Mouse (Mus musculus) neural tube, embryonic 12.5 days (tissue): ENCODE data around the gene Nkx6-2. TPM values are rescaled to one million over a fixed set of nuclear protein-coding genes. Genes with fewer than 3 reads are reported as not detected.

Experiments used
- ATAC-seq: fragments of 200-750 bp; cut with Nextera tagmentation; 2 replicates; pipeline ENCODE4 v1.8.0; 2017; ENCODE audit warnings: low read depth, mild to moderate bottlenecking, moderate TSS enrichment, moderate library complexity; ENCODE audit not compliant: low FRiP score
- H3K27ac ChIP-seq: fragments of 300-500 bp; sonication (generic); 2 replicates; pipeline ENCODE4 v1.5.1; 2016
- H3K27me3 ChIP-seq: fragments of 300-500 bp; sonication (generic); replicated peaks from 2 replicates; pipeline ENCODE4 v1.6.1; 2016; ENCODE audit warnings: mild to moderate bottlenecking
- H3K36me3 ChIP-seq: fragments of 300-500 bp; sonication (generic); 2 replicates; pipeline ENCODE4 v1.6.1; 2016; ENCODE audit warnings: mild to moderate bottlenecking
- H3K4me1 ChIP-seq: fragments of 300-500 bp; sonication (generic); 2 replicates; pipeline ENCODE4 v1.6.1; 2016
- H3K4me2 ChIP-seq: fragments of 300-500 bp; sonication (generic); replicated peaks from 2 replicates; pipeline ENCODE4 v1.6.1; 2016; ENCODE audit warnings: mild to moderate bottlenecking
- H3K4me3 ChIP-seq: fragments of 300-500 bp; sonication (generic); 2 replicates; pipeline ENCODE4 v1.5.1; 2016
- H3K9ac ChIP-seq: fragments of 300-500 bp; sonication (generic); 2 replicates; pipeline ENCODE4 v1.6.1; 2016; ENCODE audit warnings: mild to moderate bottlenecking
- H3K9me3 ChIP-seq: fragments of 300-500 bp; sonication (generic); 2 replicates; pipeline ENCODE4 v1.6.1; 2016; ENCODE audit warnings: mild to moderate bottlenecking
- WGBS: fragments of 180-500 bp; shearing (Covaris S2); methylation state at CpG from one replicate; pipeline ENCODE4 v1.1.7; 2016; 5-methylcytosine and 5-hydroxymethylcytosine counted together
- polyA plus RNA-seq: library from polyadenylated mRNA; unstranded; fragments of >200 nt; fragmentation: Nextera tagmentation; extraction: Ambion mirVana; gene quantifications from 2 replicates; pipeline ENCODE4 v1.2.1, GENCODE M21; 2016

Nkx6-2 gene
- polyA plus RNA-seq, result 10.5 and 13.9 TPM in 2 replicates

GRCm38 (mm10) chr7:139582595-139582994, at the start of gene Nkx6-2:
TSS of gene Nkx6-2 (minus strand) at chr7:139582797.
- H3K27ac ChIP-seq, result no peak within 1 kb of the TSS
- peak within 1 kb of the TSS; percentile 35 for H3K4me3 ChIP-seq
- WGBS, result under 1% methylated on average over 56 of the region's 56 CpGs
- H3K9ac ChIP-seq, result 0 out of 2 replicates have a peak within 1 kb of the TSS, but pooled peaks have one; percentile 26
- no peaks in the 10 kb centered on the region for H3K36me3 ChIP-seq
- no peaks in the 10 kb centered on the region for H3K9me3 ChIP-seq
- peaks cover 23% of the 10 kb centered on the region for H3K4me1 ChIP-seq
- peaks cover 100% of the 10 kb centered on the region for H3K27me3 ChIP-seq
- H3K4me2 ChIP-seq, result peak within 1 kb of the TSS; percentile 58
- peak; percentile 42; the same call in 1 of the 2 replicates for ATAC-seq

DNA sequence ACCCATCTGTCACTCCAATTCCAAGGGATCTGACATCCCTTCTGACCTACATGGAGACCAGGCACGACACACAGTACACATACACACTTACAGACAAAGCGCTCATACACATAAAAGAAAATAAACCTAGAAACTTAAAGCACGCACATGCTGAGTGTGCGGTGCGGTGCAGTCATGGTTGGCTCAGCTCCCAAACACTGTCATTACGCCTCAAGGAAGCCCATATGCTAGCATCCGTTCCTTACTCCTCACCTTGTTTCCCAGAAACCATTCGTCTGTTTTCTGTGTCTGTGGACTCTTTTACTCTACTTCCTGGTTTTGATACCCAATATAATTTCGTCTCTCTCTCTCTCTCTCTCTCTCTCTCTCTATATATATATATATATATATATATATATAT, 42.6 kb upstream of the Nkx6-2 start:
- no peak overlapping the region for H3K4me3 ChIP-seq
- H3K9ac ChIP-seq, result no peak overlapping the region
- H3K4me2 ChIP-seq, result no peak overlapping the region
- no peaks in the 10 kb centered on the region; the same call in 1 of the 2 replicates for H3K27me3 ChIP-seq
- no peak for ATAC-seq
- no peaks in the 10 kb centered on the region for H3K4me1 ChIP-seq
- no peaks in the 10 kb centered on the region for H3K9me3 ChIP-seq
- no peak overlapping the region for H3K27ac ChIP-seq
- WGBS, result 86% methylated on average over 9 of the region's 9 CpGs
- no peaks in the 10 kb centered on the region for H3K36me3 ChIP-seq

DNA sequence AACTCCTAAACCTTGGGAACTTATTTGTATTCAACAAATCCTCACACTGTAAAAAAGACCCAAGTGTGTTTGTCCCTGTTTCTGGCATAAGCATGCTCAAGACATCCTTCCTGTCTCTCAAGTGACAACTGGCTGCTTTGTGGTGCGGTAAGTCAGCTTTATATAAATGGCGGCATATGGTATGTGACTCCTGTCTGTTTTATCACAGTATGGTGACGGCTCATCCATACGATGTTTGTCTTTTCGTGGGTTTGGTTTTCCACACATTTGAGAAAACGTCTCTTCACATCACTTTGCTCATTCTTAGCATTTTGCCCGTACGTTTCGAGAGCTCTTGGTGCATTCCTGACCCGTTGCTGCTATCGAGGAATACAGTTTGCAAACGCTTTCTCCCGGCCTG, 40.0 kb upstream of the Nkx6-2 start:
- H3K4me2 ChIP-seq, result no peak overlapping the region
- no peak for ATAC-seq
- H3K27me3 ChIP-seq, result peaks cover 3% of the 10 kb centered on the region; the same call in 1 of the 2 replicates
- H3K4me3 ChIP-seq, result no peak overlapping the region
- no peaks in the 10 kb centered on the region for H3K9me3 ChIP-seq
- no peak overlapping the region for H3K27ac ChIP-seq
- no peaks in the 10 kb centered on the region for H3K36me3 ChIP-seq
- H3K4me1 ChIP-seq, result no peaks in the 10 kb centered on the region
- H3K9ac ChIP-seq, result no peak overlapping the region
- WGBS, result 88% methylated on average over 13 of the region's 13 CpGs

DNA sequence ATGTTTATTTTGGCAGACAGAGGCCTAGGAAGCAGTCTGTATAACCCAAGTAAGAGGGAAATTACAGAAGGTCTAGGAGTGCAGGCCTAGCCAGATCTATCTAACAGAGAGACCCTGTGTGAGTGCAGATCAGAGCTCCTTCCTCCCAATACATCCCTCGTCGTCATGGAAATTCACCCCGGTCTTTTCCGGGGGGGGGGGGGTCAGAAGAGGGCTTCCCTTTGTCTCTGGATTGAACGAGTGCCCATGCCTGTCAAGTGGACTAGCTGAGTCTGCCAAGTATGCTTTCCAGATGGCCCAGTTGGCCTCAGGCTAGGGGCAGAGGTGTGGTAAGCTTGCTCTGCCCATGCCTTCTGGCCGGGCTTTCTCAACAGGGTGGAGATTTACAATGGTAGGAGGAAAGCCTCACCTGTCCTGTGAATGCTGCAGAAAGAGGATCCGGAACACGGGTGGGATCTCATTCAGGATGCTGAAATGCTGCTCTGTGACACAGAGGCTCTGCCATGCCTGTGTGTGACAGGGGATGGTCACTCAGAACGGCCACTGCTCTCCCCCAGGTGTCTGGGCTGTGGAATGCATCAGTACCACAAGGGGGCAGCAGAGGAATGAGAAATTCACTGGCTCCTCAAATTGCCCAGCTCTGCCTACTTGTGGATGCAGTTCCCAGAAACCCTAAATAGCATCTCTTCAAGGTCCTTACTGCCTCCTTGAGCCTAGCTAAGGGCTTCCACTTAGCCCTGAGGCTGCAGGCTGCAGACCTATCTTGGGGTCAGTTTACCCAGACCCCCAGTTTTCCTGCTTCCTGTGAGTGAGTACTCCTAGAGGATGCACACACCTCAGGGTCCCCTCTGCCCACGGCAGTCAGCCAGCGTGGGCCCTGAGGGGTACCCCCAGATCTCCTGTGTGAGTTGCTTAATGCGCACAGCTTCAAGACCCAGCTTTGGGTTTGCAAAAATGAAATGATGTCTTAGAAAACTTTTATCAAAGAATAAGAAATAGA, 33.5 kb upstream of the Nkx6-2 start:
- WGBS, result 58% methylated on average over 12 of the region's 12 CpGs
- peak; percentile 66; the same call in 1 of the 2 replicates for ATAC-seq
- H3K9ac ChIP-seq, result no peak overlapping the region

DNA sequence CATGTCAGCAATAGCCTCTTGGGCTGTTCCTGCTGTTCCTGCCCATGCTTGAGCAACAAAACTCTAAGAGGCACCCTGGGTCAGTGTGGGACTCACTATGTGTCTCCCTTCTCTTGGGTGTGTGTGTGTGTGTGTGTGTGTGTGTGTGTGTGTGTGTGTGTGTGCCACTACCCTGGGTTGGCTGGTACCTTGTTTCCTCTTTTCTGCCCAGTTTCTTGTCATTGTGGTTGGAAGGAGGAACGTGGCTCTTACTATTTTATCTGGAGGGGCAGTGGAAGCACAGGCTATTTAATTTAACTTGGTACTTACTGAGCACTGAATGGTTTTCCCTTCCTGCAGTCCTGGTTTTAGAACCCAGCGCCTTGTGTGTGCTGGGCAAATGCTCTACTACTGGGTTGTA, 27.7 kb upstream of the Nkx6-2 start:
- no peak overlapping the region for H3K9ac ChIP-seq
- 87% methylated on average over 2 of the region's 2 CpGs for WGBS
- no peak overlapping the region for H3K4me3 ChIP-seq
- H3K36me3 ChIP-seq, result no peaks in the 10 kb centered on the region
- H3K9me3 ChIP-seq, result no peaks in the 10 kb centered on the region
- H3K27me3 ChIP-seq, result peaks cover 14% of the 10 kb centered on the region; the same call in 1 of the 2 replicates
- H3K4me1 ChIP-seq, result no peaks in the 10 kb centered on the region
- no peak overlapping the region for H3K27ac ChIP-seq
- no peak overlapping the region for H3K4me2 ChIP-seq
- ATAC-seq, result no peak

More for the DNA sequence above, 33.5 kb upstream of the Nkx6-2 start:
- Histone ChIP-seq H3K27ac (no peak overlapping the region), H3K4me3 (no peak overlapping the region), H3K9me3 (no peaks in the 10 kb centered on the region), H3K27me3 (peaks cover 19% of the 10 kb centered on the region; the same call in 1 of the 2 replicates), H3K4me2 (no peak overlapping the region), H3K36me3 (no peaks in the 10 kb centered on the region), H3K4me1 (no peaks in the 10 kb centered on the region)

DNA sequence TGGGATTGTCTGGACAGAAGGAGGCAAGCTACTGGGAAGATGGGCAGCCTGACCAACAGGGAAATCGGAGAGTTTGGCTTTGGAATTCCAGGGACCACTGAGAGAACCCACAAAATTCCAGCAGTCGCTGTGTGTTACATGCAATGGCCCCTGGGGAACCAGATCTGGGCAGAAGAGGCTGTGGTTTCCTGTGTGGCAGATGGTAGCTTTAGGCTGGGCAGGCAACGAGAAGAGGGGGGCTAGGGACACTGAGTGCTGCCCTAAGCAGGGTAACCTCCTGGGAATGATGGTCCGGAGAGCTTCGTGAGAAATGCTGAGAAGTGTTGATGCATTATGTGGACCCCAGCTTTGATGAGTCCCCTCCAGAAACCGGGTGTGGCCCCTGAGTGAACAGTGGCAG, 13.3 kb upstream of the Nkx6-2 start:
- peaks cover 47% of the 10 kb centered on the region for H3K27me3 ChIP-seq

GRCm38 (mm10) chr7:139595311-139595710, 12.7 kb upstream of the Nkx6-2 start:
- no peak overlapping the region for H3K27ac ChIP-seq
- peaks cover 45% of the 10 kb centered on the region for H3K27me3 ChIP-seq
- H3K9ac ChIP-seq, result no peak overlapping the region

More for the DNA sequence above, 13.3 kb upstream of the Nkx6-2 start:
- no peak overlapping the region for H3K27ac ChIP-seq
- 72% methylated on average over 6 of the region's 6 CpGs for WGBS
- H3K4me3 ChIP-seq, result no peak overlapping the region
- H3K4me2 ChIP-seq, result no peak overlapping the region
- H3K9me3 ChIP-seq, result no peaks in the 10 kb centered on the region
- ATAC-seq, result no peak
- no peaks in the 10 kb centered on the region for H3K36me3 ChIP-seq
- H3K4me1 ChIP-seq, result no peaks in the 10 kb centered on the region
- no peak overlapping the region for H3K9ac ChIP-seq

DNA sequence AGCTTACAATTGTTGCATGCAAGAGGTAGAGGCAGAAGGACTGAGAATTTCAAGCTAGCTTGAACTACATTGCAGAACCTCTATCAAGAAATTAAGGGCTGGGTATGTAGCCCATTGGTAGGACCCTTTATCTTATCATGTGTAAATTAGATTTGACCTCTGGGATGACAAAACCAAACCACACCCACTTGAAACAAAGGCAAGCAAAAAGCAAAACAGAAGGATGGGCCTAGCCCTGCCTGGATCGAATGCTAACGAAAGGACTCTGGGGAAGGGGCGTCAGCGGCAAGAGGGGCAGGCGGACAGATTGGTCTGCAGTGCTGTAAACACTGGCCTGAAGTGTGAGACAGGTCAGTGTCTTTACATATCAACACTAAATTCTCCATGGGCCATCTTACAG, 8.7 kb upstream of the Nkx6-2 start:
- no peaks in the 10 kb centered on the region for H3K9me3 ChIP-seq
- no peak for ATAC-seq
- no peak overlapping the region for H3K9ac ChIP-seq

More at GRCm38 (mm10) chr7:139595311-139595710, 12.7 kb upstream of the Nkx6-2 start:
- no peak for ATAC-seq
- Histone ChIP-seq H3K36me3 (no peaks in the 10 kb centered on the region), H3K4me3 (no peak overlapping the region), H3K4me2 (no peak overlapping the region), H3K4me1 (no peaks in the 10 kb centered on the region), H3K9me3 (no peaks in the 10 kb centered on the region)
- WGBS, result 63% methylated on average over 6 of the region's 6 CpGs

GRCm38 (mm10) chr7:139590302-139590701, 7.7 kb upstream of the Nkx6-2 start:
- no peaks in the 10 kb centered on the region for H3K9me3 ChIP-seq
- WGBS, result 36% methylated on average over 3 of the region's 3 CpGs
- no peak for ATAC-seq
- no peak overlapping the region for H3K27ac ChIP-seq
- H3K4me2 ChIP-seq, result no peak overlapping the region
- no peak overlapping the region for H3K4me3 ChIP-seq
- no peak overlapping the region for H3K9ac ChIP-seq
- peaks cover 74% of the 10 kb centered on the region for H3K27me3 ChIP-seq
- H3K4me1 ChIP-seq, result peaks cover 10% of the 10 kb centered on the region; the same call in 1 of the 2 replicates
- no peaks in the 10 kb centered on the region for H3K36me3 ChIP-seq

More for the DNA sequence above, 8.7 kb upstream of the Nkx6-2 start:
- Histone ChIP-seq H3K27ac (no peak overlapping the region), H3K36me3 (no peaks in the 10 kb centered on the region), H3K27me3 (peaks cover 72% of the 10 kb centered on the region), H3K4me3 (no peak overlapping the region), H3K4me2 (no peak overlapping the region), H3K4me1 (peaks cover 10% of the 10 kb centered on the region; the same call in 1 of the 2 replicates)
- 91% methylated on average over 5 of the region's 5 CpGs for WGBS

- Histone ChIP-seq H3K4me2 (no peak overlapping the region), H3K9ac (no peak overlapping the region), H3K4me1 (peaks cover 10% of the 10 kb centered on the region), H3K27me3 (peaks cover 87% of the 10 kb centered on the region), H3K36me3 (no peaks in the 10 kb centered on the region), H3K9me3 (no peaks in the 10 kb centered on the region), H3K4me3 (no peak overlapping the region), H3K27ac (no peak overlapping the region)
- peak; percentile 67 for ATAC-seq
- 6% methylated on average over 7 of the region's 7 CpGs for WGBS
Measured at GRCm38 (mm10) chr7:139587919-139588318, 5.3 kb upstream of the Nkx6-2 start.

DNA sequence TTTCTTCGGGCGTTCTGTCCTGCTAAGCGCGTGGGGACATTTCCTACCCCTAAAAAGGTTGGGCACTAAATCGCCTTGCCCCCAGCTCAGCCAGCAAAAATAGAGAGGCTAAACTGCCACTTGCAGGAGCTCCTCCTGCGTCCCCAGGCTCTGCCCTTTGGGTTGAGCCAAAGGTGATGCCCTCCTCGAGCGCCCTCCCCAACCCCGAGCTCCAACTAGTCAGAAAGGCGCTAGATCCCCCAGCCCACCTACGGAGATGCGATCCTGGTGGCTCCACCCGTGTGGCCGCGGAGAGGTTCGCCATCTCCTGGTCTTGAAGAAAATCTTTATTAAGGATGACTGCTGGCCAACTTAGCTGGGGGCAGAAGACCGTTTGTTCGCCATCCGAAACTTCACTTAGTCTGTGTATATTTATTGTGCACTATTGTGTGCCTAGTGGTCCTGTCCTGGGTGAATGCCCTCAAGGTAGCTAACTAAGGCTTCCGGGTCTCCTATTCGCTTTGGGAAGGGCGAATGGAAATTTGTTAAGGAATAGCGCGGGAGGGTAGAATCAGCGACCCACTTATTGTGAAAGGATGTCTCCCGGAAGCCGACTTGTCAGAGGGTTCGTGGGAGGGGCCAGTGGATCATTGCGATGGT, 2.7 kb upstream of the Nkx6-2 start:
- ATAC-seq, result no peak
- peaks cover 100% of the 10 kb centered on the region for H3K27me3 ChIP-seq
- H3K9ac ChIP-seq, result no peak overlapping the region
- no peak overlapping the region for H3K4me2 ChIP-seq
- H3K4me1 ChIP-seq, result peaks cover 31% of the 10 kb centered on the region
- no peak overlapping the region for H3K4me3 ChIP-seq
- H3K36me3 ChIP-seq, result no peaks in the 10 kb centered on the region
- H3K27ac ChIP-seq, result no peak overlapping the region
- 1% methylated on average over 29 of the region's 29 CpGs for whole genome bisulfite sequencing
- H3K9me3 ChIP-seq, result no peaks in the 10 kb centered on the region
